Mouse (Mus musculus) granulocyte monocyte progenitor cell, adult 5-6 weeks (primary cell): ENCODE data around the gene Shld2. TPM values are rescaled to one million over a fixed set of nuclear protein-coding genes. Genes with fewer than 3 reads are reported as not detected.
"Not testable (repeated sequence)": the region's sequence is repeated elsewhere in the genome, so short reads cannot be mapped to it uniquely, and the experiment has no call there.

ENCODE experiments used
- ATAC-seq: replicated peaks from 2 replicates; pipeline ENCODE4 v1.8.0; 2016; ENCODE audit warnings: mild to moderate bottlenecking, moderate TSS enrichment, inconsistent platforms; ENCODE audit not compliant: poor library complexity, severe bottlenecking
- total RNA-seq, 2 experiments: library from RNA; stranded (forward) in 1 of 2; stranded (reverse) in 1 of 2; fragments of 200-712, 200-1000 nt in 1 of 2; fragments of >200 nt in 1 of 2; fragmentation: Nextera tagmentation in 1 of 2; gene quantifications; 2 replicates each; pipeline ENCODE4 v1.2.3; 2014 to 2017

The Shld2 gene
- total RNA-seq, 2 experiments from 2014 or later = 6.6 to 17.8 TPM

- no peak for ATAC-seq
Observed at GRCm38 (mm10) chr14:34326606-34327005, 16.3 kb upstream of the Shld2 start.

- ATAC-seq = no peak
Observed at GRCm38 (mm10) chr14:34323576-34324085, 13.3 kb upstream of the Shld2 start.

- no peak for ATAC-seq
Observed at GRCm38 (mm10) chr14:34318113-34318512, 7.8 kb upstream of the Shld2 start.

- no peak for ATAC-seq
Observed at GRCm38 (mm10) chr14:34317431-34317830, 7.1 kb upstream of the Shld2 start.

GRCm38 (mm10) chr14:34316346-34316745, 6.1 kb upstream of the Shld2 start:
- no peak for ATAC-seq

GRCm38 (mm10) chr14:34314796-34315195, 4.5 kb upstream of the Shld2 start:
- no peak for ATAC-seq

GRCm38 (mm10) chr14:34314383-34314782, 4.1 kb upstream of the Shld2 start:
- ATAC-seq = not testable (repeated sequence)

GRCm38 (mm10) chr14:34313612-34314011, 3.3 kb upstream of the Shld2 start:
- no peak for ATAC-seq

GRCm38 (mm10) chr14:34312339-34313048, 2.2 kb upstream of the Shld2 start:
- ATAC-seq = peak; percentile 2; the same call in 1 of the 2 replicates

- no peak for ATAC-seq
Observed at GRCm38 (mm10) chr14:34311691-34312090, 1.4 kb upstream of the Shld2 start.

- ATAC-seq = peak; percentile 43
Observed at GRCm38 (mm10) chr14:34311021-34311631, 833 bp upstream of the Shld2 start.

- ATAC-seq = no peak
Observed at GRCm38 (mm10) chr14:34309907-34310233, 423 bp downstream of the Shld2 start.

GRCm38 (mm10) chr14:34309266-34309665, 1.0 kb downstream of the Shld2 start:
- ATAC-seq = no peak

- ATAC-seq = no peak
Observed at GRCm38 (mm10) chr14:34303265-34303680, 7.0 kb downstream of the Shld2 start.

- no peak for ATAC-seq
Observed at GRCm38 (mm10) chr14:34302681-34303242, 7.5 kb downstream of the Shld2 start.

GRCm38 (mm10) chr14:34298871-34299700, 11.2 kb downstream of the Shld2 start:
- ATAC-seq = peak; percentile 33; the same call in 1 of the 2 replicates

- no peak for ATAC-seq
Observed at GRCm38 (mm10) chr14:34297634-34298033, 12.7 kb downstream of the Shld2 start.

- ATAC-seq = peak; percentile 83
Observed at GRCm38 (mm10) chr14:34297038-34297437, 13.3 kb downstream of the Shld2 start.

- peak; percentile 85 for ATAC-seq
Observed at GRCm38 (mm10) chr14:34296350-34296749, 13.9 kb downstream of the Shld2 start.

- ATAC-seq = no peak
Observed at GRCm38 (mm10) chr14:34293641-34294040, 16.7 kb downstream of the Shld2 start.

GRCm38 (mm10) chr14:34290229-34290628, 20.1 kb downstream of the Shld2 start:
- ATAC-seq = no peak
